Mouse (Mus musculus): ENCODE data around the gene Atxn1. TPM values are rescaled to one million over a fixed set of nuclear protein-coding genes. Genes with fewer than 3 reads are reported as not detected.

Atxn1 gene
- total and polyA plus RNA-seq, 3 experiments, result 8.0 to 13.1 (median 9.7) TPM

DNA sequence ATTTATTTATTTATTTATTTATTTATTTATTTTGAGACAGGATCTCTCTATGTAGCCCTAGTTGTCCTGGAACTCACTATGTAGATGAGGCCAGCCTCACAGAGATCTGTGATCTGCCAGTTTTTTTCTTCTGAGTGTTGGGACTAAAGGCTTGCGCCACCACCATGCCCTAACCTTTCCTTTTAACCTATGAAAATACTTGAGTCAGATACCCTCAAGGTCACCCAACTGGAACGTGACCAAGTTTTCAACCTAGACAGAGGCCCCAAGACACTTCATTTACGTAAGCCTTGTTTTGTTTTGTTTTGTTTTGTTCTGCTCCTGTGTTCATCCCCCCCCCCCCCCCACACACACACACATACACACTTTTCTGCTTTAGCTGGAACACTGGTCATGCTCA is 459.3 kb downstream of the Atxn1 start:
- dilution Hi-C loops (cut with MboI; ENCODE audit: extremely low pct_ligation_motif_present, extremely low pct_unique_long_range_greater_than_20kb, low sequenced_read_pairs) (no loop called here), in situ Hi-C loops (cut with MboI; ENCODE audit: low pct_ligation_motif_present, low pct_unique_long_range_greater_than_20kb, low sequenced_read_pairs) (no loop called here)
- H3K4me3 ChIP-seq (replicated peaks in 1 of 3; ENCODE audit: low read depth in 2 of 3, low read length in 2 of 3, poor library complexity in 1 of 3), result no peak overlapping the region
- no peak for TF ChIP-seq TBP (conservative IDR thresholded peaks at IDR 0.05; ENCODE audit: low read depth, low read length)
- no peak for TF ChIP-seq SIN3A (IDR thresholded peaks at IDR 0.05; ENCODE audit: low read length)
- TF ChIP-seq E2F4 (IDR thresholded peaks at IDR 0.05; ENCODE audit: insufficient replicate concordance, low read depth, low read length), result no peak
- TF ChIP-seq ZKSCAN1 (IDR thresholded peaks at IDR 0.05; ENCODE audit: borderline replicate concordance, low read depth, low read length), result no peak
- no peak for TF ChIP-seq ZC3H11A (IDR thresholded peaks at IDR 0.05; ENCODE audit: low read depth, low read length)
- no peaks in the 10 kb centered on the region for H3K9me3 ChIP-seq (replicated peaks; ENCODE audit: low read length)
- DNase-seq (ENCODE audit: extremely low read depth), result no peak
- H3K27ac ChIP-seq (ENCODE audit: insufficient read depth, low read depth), result no peak overlapping the region
- H3K4me2 ChIP-seq (ENCODE audit: insufficient read depth, low read depth, poor library complexity, severe bottlenecking), result no peak overlapping the region
- no peak overlapping the region for H3K9ac ChIP-seq (ENCODE audit: insufficient read depth, low read depth)
- no peaks in the 10 kb centered on the region for H3K4me1 ChIP-seq (ENCODE audit: control insufficient read depth in 1 of 2, insufficient read depth in 2 of 2)
- H3K36me3 ChIP-seq (replicated peaks in 1 of 2; ENCODE audit: control insufficient read depth in 1 of 2, insufficient read depth in 1 of 2, low read length in 1 of 2), result no peaks in the 10 kb centered on the region
- no peaks in the 10 kb centered on the region for H3K79me2 ChIP-seq (replicated peaks; ENCODE audit: control insufficient read depth, extremely low read depth, insufficient read depth, poor library complexity, severe bottlenecking)
- peaks cover 9% of the 10 kb centered on the region for H3K27me3 ChIP-seq (replicated peaks)

DNA sequence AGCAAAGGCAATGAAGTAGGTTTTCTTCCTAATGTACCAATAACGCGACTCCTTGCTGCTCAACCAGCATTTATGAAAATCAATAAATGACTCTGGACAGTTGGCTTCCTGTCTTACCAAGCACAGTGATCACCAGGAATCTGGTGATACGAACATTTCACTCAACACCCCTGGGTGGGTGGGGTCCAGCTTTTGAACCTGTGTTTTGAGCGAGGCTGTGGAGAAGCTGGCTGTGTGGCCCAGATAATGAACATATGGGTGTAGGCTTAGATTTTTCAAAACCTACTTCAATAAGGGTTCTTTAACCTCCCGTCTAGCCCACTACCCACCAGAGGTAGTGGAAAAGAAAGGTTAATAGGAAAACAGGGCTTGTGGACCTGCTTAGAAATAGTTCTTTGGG is 462.0 kb downstream of the Atxn1 start:
- H3K27ac ChIP-seq (ENCODE audit: insufficient read depth, low read depth), result no peak overlapping the region
- no peak overlapping the region for H3K4me3 ChIP-seq (replicated peaks in 1 of 3; ENCODE audit: low read depth in 2 of 3, low read length in 2 of 3, poor library complexity in 1 of 3)
- H3K4me2 ChIP-seq (ENCODE audit: insufficient read depth, low read depth, poor library complexity, severe bottlenecking), result no peak overlapping the region
- H3K4me1 ChIP-seq (ENCODE audit: control insufficient read depth in 1 of 2, insufficient read depth in 2 of 2), result no peaks in the 10 kb centered on the region
- H3K79me2 ChIP-seq (replicated peaks; ENCODE audit: control insufficient read depth, extremely low read depth, insufficient read depth, poor library complexity, severe bottlenecking), result no peaks in the 10 kb centered on the region
- dilution Hi-C loops (cut with MboI; ENCODE audit: extremely low pct_ligation_motif_present, extremely low pct_unique_long_range_greater_than_20kb, low sequenced_read_pairs) (no loop called here), in situ Hi-C loops (cut with MboI; ENCODE audit: low pct_ligation_motif_present, low pct_unique_long_range_greater_than_20kb, low sequenced_read_pairs) (no loop called here)
- no peaks in the 10 kb centered on the region for H3K36me3 ChIP-seq (replicated peaks in 1 of 2; ENCODE audit: control insufficient read depth in 1 of 2, insufficient read depth in 1 of 2, low read length in 1 of 2)
- H3K9ac ChIP-seq (ENCODE audit: insufficient read depth, low read depth), result no peak overlapping the region
- H3K27me3 ChIP-seq (replicated peaks), result peaks cover 7% of the 10 kb centered on the region
- no peak for DNase-seq (ENCODE audit: extremely low read depth)
- H3K9me3 ChIP-seq (replicated peaks; ENCODE audit: low read length), result no peaks in the 10 kb centered on the region
- TF ChIP-seq E2F4 (IDR thresholded peaks at IDR 0.05; ENCODE audit: insufficient replicate concordance, low read depth, low read length), result no peak
- no peak for TF ChIP-seq PAX5 (IDR thresholded peaks at IDR 0.05; ENCODE audit: low read length)
- TF ChIP-seq TCF12 (IDR thresholded peaks at IDR 0.05; ENCODE audit: low read depth, low read length), result no peak
- TF ChIP-seq MAZ (IDR thresholded peaks at IDR 0.05; ENCODE audit: low read depth, low read length), result no peak
- TF ChIP-seq NELFE (IDR thresholded peaks at IDR 0.05; ENCODE audit: low read depth, low read length), result no peak
- TF ChIP-seq JUND (conservative IDR thresholded peaks at IDR 0.05; ENCODE audit: low read depth, low read length), result no peak
- TF ChIP-seq HCFC1 (IDR thresholded peaks at IDR 0.05; ENCODE audit: low read depth, low read length), result no peak
- TF ChIP-seq ZKSCAN1 (IDR thresholded peaks at IDR 0.05; ENCODE audit: borderline replicate concordance, low read depth, low read length), result no peak
- no peak for TF ChIP-seq CHD1 (IDR thresholded peaks at IDR 0.05; ENCODE audit: low read depth, low read length)
- no peak for TF ChIP-seq RCOR1 (conservative IDR thresholded peaks at IDR 0.05; ENCODE audit: low read depth, low read length)
- TF ChIP-seq BHLHE40 (IDR thresholded peaks at IDR 0.05; ENCODE audit: low read depth, low read length), result no peak
- TF ChIP-seq MXI1 (IDR thresholded peaks at IDR 0.05; ENCODE audit: low read depth, low read length), result no peak
- TF ChIP-seq USF2 (conservative IDR thresholded peaks at IDR 0.05; ENCODE audit: low read depth, low read length), result no peak
- TF ChIP-seq CHD2 (IDR thresholded peaks at IDR 0.05; ENCODE audit: low read length), result no peak
- no peak for TF ChIP-seq POLR2A (IDR thresholded peaks at IDR 0.05; ENCODE audit: low read depth, low read length)
- TF ChIP-seq MAFK (IDR thresholded peaks at IDR 0.05; ENCODE audit: insufficient replicate concordance, low read length), result no peak
- TF ChIP-seq GABPA (IDR thresholded peaks at IDR 0.05; ENCODE audit: insufficient replicate concordance, low read depth, low read length), result no peak
- no peak for TF ChIP-seq IRF4 (IDR thresholded peaks at IDR 0.05; ENCODE audit: low read depth, low read length)
- TF ChIP-seq ELF1 (IDR thresholded peaks at IDR 0.05; ENCODE audit: low read depth, low read length), result no peak
- TF ChIP-seq ZNF384 (IDR thresholded peaks at IDR 0.05; ENCODE audit: low read depth, low read length), result no peak
